Mouse (Mus musculus) retina, embryonic 14.5 days (tissue): ENCODE results near the gene Zic2.

Experiments used
- DNase-seq: peaks from one replicate; pipeline ENCODE4 v3.0.0-alpha.2; 2015; ENCODE audit warnings: low spot score

The Zic2 gene

GRCm38 (mm10) chr14:122461966-122462365, 13.3 kb upstream of the Zic2 start:
- DNase-seq: peak; percentile 32

DNA sequence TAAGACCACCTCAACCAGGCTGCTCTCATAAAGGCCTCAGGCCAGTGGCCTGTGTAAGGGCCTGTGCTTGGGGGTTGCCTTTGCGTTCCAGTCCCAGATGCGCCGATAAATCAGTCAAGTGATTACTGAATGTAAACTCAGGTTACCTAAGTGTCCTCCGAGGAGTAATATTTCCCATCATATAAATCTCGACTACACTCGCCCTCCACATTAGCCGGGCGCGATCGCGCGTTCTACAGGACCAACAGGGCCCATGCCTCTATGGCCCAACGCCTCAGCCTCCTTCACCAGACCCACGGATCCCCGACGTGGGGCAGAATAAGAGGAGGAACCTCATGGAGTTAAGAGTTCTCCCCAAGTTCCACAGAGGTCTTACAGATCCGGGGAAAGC, 12.6 kb upstream of the Zic2 start:
- DNase-seq: peak; percentile 49

GRCm38 (mm10) chr14:122463080-122463691, 12.0 kb upstream of the Zic2 start:
- peak; percentile 58 for DNase-seq

DNA sequence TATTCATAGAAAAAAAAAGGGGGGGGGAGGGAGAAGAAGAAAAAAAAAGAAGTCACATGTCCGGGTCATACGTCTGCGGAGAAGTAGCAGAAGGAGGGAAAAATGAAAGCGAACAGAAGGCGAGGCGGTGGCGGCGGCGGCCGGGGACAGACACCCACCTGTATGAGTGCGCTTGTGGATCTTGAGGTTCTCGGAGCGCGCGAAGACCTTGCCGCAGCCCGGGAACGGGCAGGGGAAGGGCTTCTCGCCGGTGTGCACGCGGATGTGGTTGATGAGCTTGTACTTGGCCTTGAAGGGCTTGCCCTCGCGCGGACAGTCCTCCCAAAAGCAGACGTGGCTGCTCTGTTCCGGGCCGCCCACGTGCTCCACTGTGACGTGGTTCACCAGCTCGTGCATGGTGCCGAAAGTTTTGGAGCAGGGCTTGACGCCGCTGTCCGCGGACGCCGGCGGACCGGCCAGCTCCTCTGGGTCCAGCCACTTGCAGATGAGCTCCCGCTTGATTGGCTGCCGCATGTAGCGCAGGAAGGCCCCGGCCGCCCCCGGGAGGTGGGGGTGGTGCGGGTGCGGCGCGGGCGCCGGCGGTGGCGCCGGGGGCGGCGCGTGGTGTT, 11.4 kb upstream of the Zic2 start:
- peak; percentile 68 for DNase-seq

- DNase-seq: peak; percentile 58
Measured at GRCm38 (mm10) chr14:122464351-122464762, 10.9 kb upstream of the Zic2 start.

GRCm38 (mm10) chr14:122464763-122465741, 10.2 kb upstream of the Zic2 start, which contains the start of gene Zic5:
Gene Zic5, minus strand, starts transcription at chr14:122465677.
- peak; percentile 91 for DNase-seq

DNA sequence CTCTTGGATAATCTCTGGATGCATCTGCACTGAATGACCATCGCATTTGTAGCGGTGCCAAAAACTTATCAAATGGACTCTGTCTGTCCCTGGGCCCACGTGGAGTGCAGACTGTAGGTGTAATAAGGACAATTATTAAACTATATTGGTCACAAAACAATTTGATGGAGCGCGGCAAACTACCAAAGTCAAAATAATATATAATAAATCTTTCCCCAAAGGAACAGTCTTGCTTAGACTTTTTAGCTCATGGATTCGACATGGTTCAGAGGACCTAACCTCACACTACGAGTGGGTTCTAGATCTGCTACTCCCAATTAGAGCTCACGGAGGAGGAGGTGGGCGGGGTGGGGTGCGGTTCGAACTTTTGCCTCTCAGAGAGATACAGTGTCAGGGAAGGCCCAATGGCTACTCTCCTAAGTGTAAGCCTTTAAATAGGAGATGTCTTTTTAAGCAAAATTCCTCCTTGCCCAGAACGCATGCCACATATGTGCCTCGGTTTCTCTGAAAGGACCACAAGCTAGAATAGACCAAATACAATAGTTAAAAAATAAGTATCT, 9.2 kb upstream of the Zic2 start:
- DNase-seq: no peak

- DNase-seq: peak; percentile 21
Measured at GRCm38 (mm10) chr14:122466756-122467362, 8.4 kb upstream of the Zic2 start.

- DNase-seq: peak; percentile 45
Measured at GRCm38 (mm10) chr14:122467926-122468841, 7.1 kb upstream of the Zic2 start.

- peak; percentile 57 for DNase-seq
Measured at GRCm38 (mm10) chr14:122468971-122469755, 6.1 kb upstream of the Zic2 start.

DNA sequence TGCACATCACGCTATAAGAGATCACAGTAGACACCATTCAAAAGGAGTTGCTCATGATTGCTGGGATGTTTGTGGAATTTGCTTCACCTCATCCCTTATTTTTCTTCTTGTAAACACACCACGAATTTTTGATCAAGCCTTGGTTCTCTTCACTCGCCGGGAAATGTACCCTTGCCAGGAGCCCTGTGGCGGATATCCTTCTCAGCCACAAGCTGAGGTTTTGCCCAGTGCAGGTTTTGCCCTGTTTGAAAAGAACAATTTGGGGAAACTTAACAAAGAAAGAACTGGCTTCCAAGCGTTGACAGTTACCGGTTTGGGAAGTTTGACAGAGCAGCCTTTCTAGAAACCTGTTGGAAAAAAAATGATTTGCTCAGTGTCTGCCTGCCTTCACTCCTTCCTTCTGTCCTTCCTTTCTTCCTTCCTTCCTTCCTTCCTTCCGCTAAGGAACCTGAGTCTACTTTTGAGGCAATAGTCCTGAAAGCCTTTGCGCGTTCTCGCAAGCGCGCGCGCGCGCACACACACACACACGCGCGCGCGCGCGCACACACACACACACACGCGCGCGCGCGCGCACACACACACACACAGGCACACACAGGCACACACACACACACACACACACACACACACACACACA, 3.7 kb upstream of the Zic2 start:
- DNase-seq: peak; percentile 45

GRCm38 (mm10) chr14:122472161-122472560, 3.1 kb upstream of the Zic2 start:
- DNase-seq: peak; percentile 55

DNA sequence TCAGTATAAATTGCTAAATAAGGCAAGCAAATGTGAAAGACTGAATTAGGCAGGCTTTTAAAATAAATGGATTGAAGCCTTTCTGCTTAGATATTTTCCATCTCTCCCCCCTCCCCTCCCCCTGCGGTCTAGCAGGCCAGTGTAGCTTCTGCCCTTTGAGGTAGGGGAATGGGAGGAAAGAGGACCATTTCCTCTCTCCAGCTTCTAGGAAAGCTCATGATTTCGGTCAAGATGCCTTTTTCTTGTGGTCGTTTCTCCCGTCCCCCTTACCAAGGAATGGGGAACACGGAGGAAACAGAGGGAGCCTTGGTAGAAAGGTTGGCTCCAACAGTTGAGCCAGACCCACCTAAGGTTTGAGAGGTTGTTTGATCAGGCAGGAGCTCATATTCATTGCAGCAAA, 2.6 kb upstream of the Zic2 start:
- peak; percentile 43 for DNase-seq

DNA sequence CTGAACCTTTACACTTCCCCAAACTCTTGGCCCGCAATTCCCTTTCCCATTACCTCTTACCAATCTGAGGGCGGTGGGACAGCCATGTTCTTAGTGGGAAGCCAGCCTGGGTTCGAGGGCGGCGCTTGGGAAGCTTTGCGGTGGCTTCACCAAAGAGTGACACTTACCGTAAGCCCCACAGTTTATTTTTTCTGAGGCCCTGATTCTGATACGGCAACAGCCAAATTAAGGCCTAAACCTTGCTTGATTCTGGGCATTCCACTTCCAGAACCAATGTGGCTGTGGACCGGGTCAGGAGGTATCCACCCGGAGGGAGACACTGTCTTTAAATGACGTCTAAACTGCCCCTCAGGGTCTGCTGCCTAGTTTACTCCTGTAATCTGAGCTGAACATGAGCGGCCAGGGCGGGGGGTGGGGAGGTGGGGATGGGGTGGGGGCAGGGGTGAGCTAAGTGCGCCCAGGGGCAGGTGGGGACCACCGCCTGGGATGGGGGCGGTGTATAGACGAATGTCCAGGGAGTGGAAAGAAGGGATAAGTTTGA, 2.0 kb upstream of the Zic2 start:
- peak; percentile 57 for DNase-seq

- DNase-seq: peak; percentile 93
Measured at GRCm38 (mm10) chr14:122474041-122474890, 969 bp upstream of the Zic2 start.

DNA sequence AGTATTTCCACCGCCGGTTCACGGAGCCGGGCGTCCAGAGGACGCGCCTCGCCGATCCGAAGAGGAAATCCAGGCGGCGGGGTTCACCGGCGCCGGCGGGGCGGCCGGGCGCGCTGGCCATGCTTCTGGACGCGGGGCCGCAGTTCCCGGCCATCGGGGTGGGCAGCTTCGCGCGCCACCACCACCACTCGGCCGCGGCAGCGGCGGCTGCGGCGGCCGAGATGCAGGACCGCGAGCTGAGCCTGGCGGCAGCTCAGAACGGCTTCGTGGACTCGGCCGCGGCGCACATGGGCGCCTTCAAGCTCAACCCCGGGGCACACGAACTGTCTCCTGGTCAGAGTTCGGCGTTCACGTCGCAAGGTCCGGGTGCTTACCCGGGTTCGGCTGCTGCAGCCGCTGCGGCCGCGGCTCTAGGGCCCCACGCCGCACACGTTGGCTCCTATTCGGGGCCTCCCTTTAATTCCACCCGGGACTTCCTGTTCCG, 364 bp downstream of the Zic2 start:
- DNase-seq: peak; percentile 33

DNA sequence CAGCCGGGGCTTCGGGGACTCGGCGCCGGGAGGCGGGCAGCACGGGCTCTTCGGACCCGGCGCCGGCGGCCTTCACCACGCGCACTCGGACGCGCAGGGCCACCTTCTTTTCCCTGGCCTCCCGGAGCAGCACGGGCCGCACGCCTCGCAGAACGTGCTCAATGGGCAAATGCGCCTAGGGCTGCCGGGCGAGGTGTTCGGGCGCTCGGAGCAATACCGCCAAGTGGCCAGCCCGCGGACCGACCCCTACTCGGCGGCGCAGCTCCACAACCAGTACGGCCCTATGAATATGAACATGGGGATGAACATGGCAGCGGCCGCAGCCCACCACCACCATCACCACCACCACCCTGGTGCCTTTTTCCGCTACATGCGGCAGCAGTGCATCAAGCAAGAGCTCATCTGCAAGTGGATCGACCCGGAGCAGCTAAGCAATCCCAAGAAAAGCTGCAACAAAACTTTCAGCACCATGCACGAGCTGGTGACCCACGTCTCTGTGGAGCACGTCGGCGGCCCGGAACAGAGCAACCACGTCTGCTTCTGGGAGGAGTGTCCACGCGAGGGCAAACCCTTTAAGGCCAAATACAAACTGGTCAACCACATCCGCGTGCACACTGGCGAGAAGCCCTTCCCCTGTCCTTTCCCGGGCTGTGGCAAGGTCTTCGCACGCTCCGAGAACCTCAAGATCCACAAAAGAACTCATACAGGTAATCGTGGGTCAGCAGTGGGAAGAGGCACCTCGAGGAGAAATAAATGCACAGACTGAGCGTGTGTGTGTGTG, 996 bp downstream of the Zic2 start:
- peak; percentile 46 for DNase-seq
